Mouse (Mus musculus) heart, embryonic 15.5 days (tissue): ENCODE data around the gene Zbtb43. TPM values are rescaled to one million over a fixed set of nuclear protein-coding genes. Genes with fewer than 3 reads are reported as not detected.
A peak's percentile ranks its signal among the peaks of the same experiment; 100 is the strongest.

Experiments
- ATAC-seq: fragments of 200-750 bp; cut with Nextera tagmentation; replicated peaks from 2 replicates; pipeline ENCODE4 v1.8.0; 2017; ENCODE audit warnings: low read depth, moderate TSS enrichment; ENCODE audit not compliant: insufficient number of reproducible peaks, insufficient read depth, low FRiP score
- H3K27ac ChIP-seq: fragments of 300-500 bp; sonication (generic); 2 replicates; pipeline ENCODE4 v1.5.1; 2015; ENCODE audit warnings: mild to moderate bottlenecking, inconsistent platforms
- H3K27me3 ChIP-seq: fragments of 300-500 bp; sonication (generic); 2 replicates; pipeline ENCODE4 v1.6.1; 2015; ENCODE audit warnings: inconsistent platforms
- H3K36me3 ChIP-seq: fragments of 300-500 bp; sonication (generic); 2 replicates; pipeline ENCODE4 v1.6.1; 2015; ENCODE audit warnings: mild to moderate bottlenecking, inconsistent platforms
- H3K4me1 ChIP-seq: fragments of 300-500 bp; sonication (generic); replicated peaks from 2 replicates; pipeline ENCODE4 v1.6.1; 2015; ENCODE audit warnings: inconsistent platforms
- H3K4me2 ChIP-seq: fragments of 300-500 bp; sonication (generic); 2 replicates; pipeline ENCODE4 v1.6.1; 2015; ENCODE audit warnings: inconsistent platforms, mild to moderate bottlenecking, moderate library complexity
- H3K4me3 ChIP-seq: fragments of 300-500 bp; sonication (generic); 2 replicates; pipeline ENCODE4 v1.5.1; 2015; ENCODE audit warnings: mild to moderate bottlenecking, inconsistent platforms
- H3K9ac ChIP-seq: fragments of 300-500 bp; sonication (generic); 2 replicates; pipeline ENCODE4 v1.6.1; 2015; ENCODE audit warnings: mild to moderate bottlenecking, inconsistent platforms
- H3K9me3 ChIP-seq: fragments of 300-500 bp; sonication (generic); replicated peaks from 2 replicates; pipeline ENCODE4 v1.6.1; 2016; ENCODE audit warnings: inconsistent platforms
- WGBS: fragments of 180-500 bp; shearing (Covaris S2); methylation state at CpG from one replicate; pipeline ENCODE4 v1.1.7; 2015; ENCODE audit warnings: mixed read lengths; 5-methylcytosine and 5-hydroxymethylcytosine counted together
- polyA plus RNA-seq: library from polyadenylated mRNA; unstranded; fragments of >200 nt; fragmentation: Nextera tagmentation; extraction: Ambion mirVana; gene quantifications from 2 replicates; pipeline ENCODE4 v1.2.1, GENCODE M21; 2015

Gene Zbtb43
- polyA plus RNA-seq, 1 experiment from 2014 or later: 12.8 TPM

DNA sequence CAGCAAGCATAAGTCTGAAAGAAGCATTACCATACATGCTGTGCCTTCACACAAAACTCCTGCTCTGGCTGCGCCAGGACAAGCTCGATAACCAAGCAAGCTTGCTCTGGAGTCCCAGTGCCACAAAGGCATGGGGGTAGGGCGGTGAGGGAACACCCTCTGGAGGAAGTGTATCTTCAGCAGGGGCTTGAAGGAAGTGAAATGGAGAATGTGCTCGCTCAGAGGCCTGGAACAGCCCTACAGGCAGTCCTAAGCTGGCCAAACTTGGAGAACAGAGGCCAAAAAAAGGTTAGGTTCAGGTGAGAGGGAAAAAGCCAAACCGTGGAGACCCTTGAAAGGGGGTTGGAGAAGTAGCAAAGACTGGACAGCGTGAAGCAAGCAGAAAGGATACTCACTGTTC, 39.0 kb downstream of the Zbtb43 start:
- WGBS: 40% methylated on average over 6 of the region's 6 CpGs
- H3K4me2 ChIP-seq: peak overlapping the region; percentile 92
- H3K9me3 ChIP-seq: no peaks in the 10 kb centered on the region
- no peaks in the 10 kb centered on the region for H3K27me3 ChIP-seq
- H3K36me3 ChIP-seq: peaks cover 9% of the 10 kb centered on the region; the same call in 1 of the 2 replicates
- H3K4me3 ChIP-seq: peak overlapping the region; percentile 98
- H3K9ac ChIP-seq: peak overlapping the region; percentile 98; the same call in 1 of the 2 replicates
- ATAC-seq: 0 out of 2 replicates have a peak, but pooled peaks have one; percentile 31
- peak overlapping the region; percentile 84 for H3K27ac ChIP-seq
- H3K4me1 ChIP-seq: peaks cover 19% of the 10 kb centered on the region

DNA sequence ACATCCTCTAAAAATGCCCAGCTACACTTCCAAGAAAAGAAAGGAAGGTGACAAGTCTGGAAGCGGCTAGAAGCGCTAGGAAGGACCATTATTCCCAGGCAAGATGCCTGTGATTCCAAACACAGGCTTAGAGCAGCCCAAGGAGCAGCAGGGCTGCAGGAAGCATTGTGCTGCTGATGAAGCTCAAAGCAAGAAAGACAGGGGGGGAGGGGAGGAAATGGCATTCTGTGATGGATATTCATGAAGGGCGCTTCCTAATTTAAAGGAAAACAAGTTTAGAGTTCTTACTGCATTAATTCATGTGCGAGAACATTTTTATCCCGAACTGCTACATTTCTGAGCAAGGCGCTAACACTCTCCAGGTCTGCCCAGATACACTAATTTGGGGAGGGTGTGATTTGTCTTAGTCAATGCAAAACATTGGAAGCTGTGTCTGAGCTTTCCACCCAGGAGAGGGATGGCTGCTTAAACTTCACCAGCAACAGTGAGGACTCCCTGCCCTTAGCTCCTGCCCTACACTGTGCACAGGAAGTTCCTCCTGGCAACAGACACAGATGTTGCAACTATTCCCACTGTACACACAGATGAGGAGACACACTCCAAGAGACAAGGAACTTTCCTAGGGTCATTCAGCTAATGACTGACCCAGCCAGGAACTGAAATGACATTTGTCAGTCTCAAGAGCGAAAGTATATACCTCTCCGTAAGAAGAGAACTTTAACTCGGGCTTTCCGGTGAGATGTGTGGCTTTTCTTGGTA, 41.5 kb downstream of the Zbtb43 start:
- no peak overlapping the region for H3K4me3 ChIP-seq
- H3K36me3 ChIP-seq: peaks cover 17% of the 10 kb centered on the region; the same call in 1 of the 2 replicates
- no peak overlapping the region for H3K27ac ChIP-seq
- peaks cover 18% of the 10 kb centered on the region for H3K4me1 ChIP-seq
- H3K27me3 ChIP-seq: no peaks in the 10 kb centered on the region
- H3K9me3 ChIP-seq: no peaks in the 10 kb centered on the region
- WGBS: 80% methylated on average over 10 of the region's 10 CpGs
- no peak for ATAC-seq
- H3K4me2 ChIP-seq: no peak overlapping the region
- H3K9ac ChIP-seq: no peak overlapping the region

DNA sequence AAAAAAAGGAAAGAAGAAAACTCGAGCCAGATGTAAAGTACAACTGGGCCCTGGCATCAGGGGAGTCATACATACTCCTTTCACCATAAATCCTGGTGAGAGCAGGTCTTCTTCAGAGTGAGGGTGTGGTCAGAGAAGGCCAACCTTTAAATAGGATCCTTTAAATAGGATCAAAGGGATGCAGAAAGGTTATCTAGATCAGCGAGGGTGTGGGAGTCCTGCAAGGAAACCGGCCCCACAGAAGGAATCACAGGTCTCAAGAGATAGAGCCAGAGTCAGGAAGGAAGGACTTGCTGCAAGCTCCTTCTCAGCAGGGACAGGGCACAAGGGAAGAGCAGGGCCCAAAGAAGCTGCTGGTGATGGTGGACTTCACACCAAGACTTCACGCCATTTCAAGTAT, 50.9 kb downstream of the Zbtb43 start:
- no peak overlapping the region for H3K4me2 ChIP-seq
- H3K27ac ChIP-seq: no peak overlapping the region
- no peak overlapping the region for H3K9ac ChIP-seq
- ATAC-seq: no peak
- H3K9me3 ChIP-seq: no peaks in the 10 kb centered on the region
- H3K27me3 ChIP-seq: no peaks in the 10 kb centered on the region
- no peak overlapping the region for H3K4me3 ChIP-seq
- no peaks in the 10 kb centered on the region; the same call in 1 of the 2 replicates for H3K36me3 ChIP-seq
- H3K4me1 ChIP-seq: peaks cover 3% of the 10 kb centered on the region; the same call in 1 of the 2 replicates
- WGBS: 50% methylated on average over 4 of the region's 4 CpGs

DNA sequence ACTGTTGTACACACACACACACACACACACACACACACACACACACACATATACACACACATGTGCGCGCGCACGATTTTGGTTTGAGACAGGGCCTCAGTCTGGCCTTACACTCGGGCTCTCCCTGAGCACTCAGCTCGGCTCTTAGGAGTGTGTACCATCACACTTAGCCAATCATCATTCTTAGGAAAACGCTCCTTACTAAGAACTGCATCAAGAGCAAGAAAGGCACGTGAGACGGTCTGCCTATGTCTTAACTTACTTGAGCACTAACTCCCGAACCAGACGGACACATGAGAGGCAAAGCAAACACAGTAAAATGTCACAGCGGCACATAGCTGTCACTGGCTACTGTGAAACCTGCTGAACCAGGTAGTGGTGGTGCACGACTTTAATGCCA, 54.3 kb downstream of the Zbtb43 start:
- Histone ChIP-seq H3K4me2 (no peak overlapping the region), H3K9me3 (no peaks in the 10 kb centered on the region), H3K27ac (no peak overlapping the region), H3K9ac (no peak overlapping the region), H3K4me3 (no peak overlapping the region), H3K36me3 (peaks cover 28% of the 10 kb centered on the region), H3K4me1 (peaks cover 5% of the 10 kb centered on the region; the same call in 1 of the 2 replicates), H3K27me3 (no peaks in the 10 kb centered on the region)
- WGBS: 86% methylated on average over 13 of the region's 13 CpGs
- ATAC-seq: no peak

DNA sequence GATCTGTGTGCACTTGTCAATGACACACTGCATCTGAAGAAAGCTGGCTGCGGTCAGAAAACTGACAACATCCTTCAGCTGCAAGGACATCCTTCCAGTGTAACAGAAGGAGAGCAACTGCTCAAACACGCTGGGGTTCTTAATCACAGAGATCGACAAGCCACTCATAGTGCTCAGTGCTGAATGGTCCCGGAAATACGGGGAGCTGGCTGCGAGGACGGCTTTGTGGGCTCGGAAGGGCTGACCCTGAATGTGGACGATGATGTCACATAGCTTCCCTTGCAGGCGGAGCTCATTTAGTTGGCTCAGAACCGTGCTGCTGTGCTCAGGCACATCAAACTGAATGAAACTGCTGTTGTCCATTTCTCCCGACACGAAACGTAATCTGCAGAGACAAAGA, 56.2 kb downstream of the Zbtb43 start:
- H3K9me3 ChIP-seq: no peaks in the 10 kb centered on the region
- 63% methylated on average over 14 of the region's 14 CpGs for WGBS
- H3K4me2 ChIP-seq: 0 out of 2 replicates have a peak overlapping the region, but pooled peaks have one; percentile 4
- no peaks in the 10 kb centered on the region for H3K27me3 ChIP-seq
- ATAC-seq: no peak
- peaks cover 28% of the 10 kb centered on the region for H3K36me3 ChIP-seq
- no peak overlapping the region for H3K4me3 ChIP-seq
- H3K4me1 ChIP-seq: peaks cover 5% of the 10 kb centered on the region; the same call in 1 of the 2 replicates
- no peak overlapping the region for H3K9ac ChIP-seq
- H3K27ac ChIP-seq: no peak overlapping the region

DNA sequence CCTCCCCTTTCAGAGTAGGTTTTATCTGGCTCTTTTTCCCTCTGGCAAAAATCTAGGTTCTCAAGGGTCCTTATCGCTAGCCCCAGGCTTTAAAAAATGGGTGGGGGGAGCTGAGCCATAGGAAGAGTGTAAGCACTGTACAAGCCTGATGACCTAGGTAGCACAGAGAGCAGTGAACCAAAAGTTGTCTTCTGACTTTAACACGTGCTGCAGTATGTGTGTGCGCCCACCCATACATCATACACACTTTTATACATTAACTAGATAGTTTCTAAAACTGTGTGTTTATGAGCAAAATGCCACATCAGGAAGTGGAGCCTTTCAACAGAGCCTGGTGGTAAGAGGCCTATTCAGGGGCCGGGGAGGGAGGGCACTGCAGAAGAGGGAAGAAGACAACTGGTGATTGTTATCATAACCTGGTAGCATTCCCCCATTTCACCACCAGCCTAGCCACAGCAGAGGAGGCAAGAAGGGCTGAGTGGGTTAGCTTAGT, 64.8 kb downstream of the Zbtb43 start:
- Histone ChIP-seq H3K4me3 (no peak overlapping the region), H3K27ac (no peak overlapping the region), H3K9me3 (no peaks in the 10 kb centered on the region), H3K36me3 (no peaks in the 10 kb centered on the region), H3K4me1 (peaks cover 2% of the 10 kb centered on the region; the same call in 1 of the 2 replicates), H3K4me2 (no peak overlapping the region), H3K9ac (no peak overlapping the region), H3K27me3 (no peaks in the 10 kb centered on the region)
- no peak for ATAC-seq
- WGBS: 61% methylated on average over 4 of the region's 4 CpGs

DNA sequence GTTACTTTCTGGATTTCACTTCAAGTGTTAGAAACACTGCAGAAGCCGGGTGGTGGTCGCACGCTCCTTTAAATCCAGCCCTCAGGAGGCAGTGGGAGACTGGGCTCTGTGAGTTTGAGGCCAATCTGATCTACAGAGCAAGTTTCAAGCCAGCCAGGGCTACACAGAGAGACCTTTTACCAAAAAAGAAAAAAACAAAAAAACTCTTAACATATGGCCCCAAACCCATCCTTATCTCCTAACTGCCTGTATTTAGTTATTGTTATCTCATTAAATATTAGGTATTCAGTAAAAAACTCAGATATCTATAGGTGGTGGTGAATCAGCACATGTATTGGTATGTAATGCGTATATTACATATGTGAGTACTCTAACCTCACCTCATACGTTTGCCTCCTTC, 65.7 kb downstream of the Zbtb43 start:
- H3K4me2 ChIP-seq: no peak overlapping the region
- peaks cover 2% of the 10 kb centered on the region; the same call in 1 of the 2 replicates for H3K4me1 ChIP-seq
- H3K9me3 ChIP-seq: no peaks in the 10 kb centered on the region
- H3K36me3 ChIP-seq: no peaks in the 10 kb centered on the region
- 66% methylated on average over 5 of the region's 5 CpGs for WGBS
- H3K4me3 ChIP-seq: no peak overlapping the region
- H3K9ac ChIP-seq: no peak overlapping the region
- no peaks in the 10 kb centered on the region for H3K27me3 ChIP-seq
- H3K27ac ChIP-seq: no peak overlapping the region
- ATAC-seq: no peak

DNA sequence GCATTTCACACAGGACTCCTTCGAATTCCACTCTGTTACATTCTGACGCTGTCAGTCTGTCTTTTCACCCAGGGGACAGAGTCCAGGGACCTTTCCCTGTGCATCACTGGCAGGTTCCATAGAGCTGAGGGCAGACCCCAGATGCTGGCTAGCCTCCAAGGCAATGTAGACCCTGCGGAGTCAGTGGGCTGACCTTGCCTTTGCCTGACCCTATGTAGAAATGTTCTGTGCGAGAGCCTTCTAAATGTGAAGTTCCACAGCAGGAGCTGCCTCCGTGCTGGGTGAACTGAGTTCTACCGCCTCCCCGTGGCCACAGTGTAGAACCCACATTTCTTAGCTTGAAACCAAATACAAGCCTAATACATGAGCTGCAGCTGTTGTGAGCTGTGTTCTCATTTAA, 66.1 kb downstream of the Zbtb43 start:
- Histone ChIP-seq H3K27me3 (no peaks in the 10 kb centered on the region), H3K27ac (no peak overlapping the region), H3K9ac (no peak overlapping the region), H3K36me3 (no peaks in the 10 kb centered on the region), H3K4me1 (peaks cover 2% of the 10 kb centered on the region; the same call in 1 of the 2 replicates), H3K4me3 (no peak overlapping the region), H3K9me3 (no peaks in the 10 kb centered on the region), H3K4me2 (no peak overlapping the region)
- ATAC-seq: no peak
- WGBS: 33% methylated on average over 7 of the region's 7 CpGs

DNA sequence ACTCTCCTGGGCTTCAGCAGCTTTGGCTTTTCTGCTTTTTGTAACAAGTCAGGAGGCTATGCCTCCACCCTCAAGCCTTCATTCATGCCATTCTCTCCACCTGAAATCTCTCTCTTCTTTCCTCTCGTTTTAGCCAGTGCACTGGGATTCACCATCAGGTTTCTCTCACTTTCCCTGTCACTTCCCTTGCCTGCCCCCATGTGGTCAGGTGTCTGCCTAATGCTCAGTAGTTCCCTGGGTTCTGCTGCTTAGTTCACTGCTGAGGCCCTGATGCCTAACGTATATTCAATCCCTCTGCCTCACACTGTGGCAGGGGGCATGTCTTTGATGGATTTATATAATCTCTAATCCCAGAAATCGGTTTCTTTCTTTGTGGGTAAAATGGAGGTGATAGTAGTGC, 67.1 kb downstream of the Zbtb43 start:
- Histone ChIP-seq H3K4me2 (no peak overlapping the region), H3K27ac (no peak overlapping the region), H3K4me3 (no peak overlapping the region), H3K4me1 (0 out of 2 replicates have a peak, but pooled peaks cover 2% of the 10 kb centered on the region), H3K27me3 (no peaks in the 10 kb centered on the region), H3K9me3 (no peaks in the 10 kb centered on the region), H3K9ac (no peak overlapping the region), H3K36me3 (no peaks in the 10 kb centered on the region)
- ATAC-seq: no peak
- 38% methylated on average over 3 of the region's 3 CpGs for WGBS

DNA sequence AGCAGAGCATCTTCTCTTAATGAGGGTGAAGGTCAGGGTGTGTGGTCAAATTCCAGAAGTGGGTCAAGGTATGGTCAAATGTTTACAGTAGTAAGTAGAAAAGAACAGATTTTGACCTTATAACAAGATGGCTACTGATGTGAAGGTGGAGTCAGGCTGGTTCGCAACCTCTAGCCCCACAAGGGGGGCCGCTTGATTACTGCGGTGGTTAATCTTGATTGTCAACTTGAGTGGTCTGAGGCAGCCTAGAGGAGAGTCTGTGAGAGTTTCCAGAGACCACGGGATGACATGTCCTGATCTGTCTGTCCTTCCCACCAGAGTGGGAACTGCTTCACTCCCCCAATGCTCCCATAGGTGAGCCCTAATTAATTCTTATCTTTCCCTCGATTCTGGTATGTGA, 67.8 kb downstream of the Zbtb43 start:
- no peaks in the 10 kb centered on the region for H3K36me3 ChIP-seq
- no peaks in the 10 kb centered on the region for H3K27me3 ChIP-seq
- 0 out of 2 replicates have a peak, but pooled peaks cover 2% of the 10 kb centered on the region for H3K4me1 ChIP-seq
- no peak overlapping the region for H3K4me2 ChIP-seq
- no peak overlapping the region for H3K27ac ChIP-seq
- H3K4me3 ChIP-seq: no peak overlapping the region
- no peak for ATAC-seq
- no peaks in the 10 kb centered on the region for H3K9me3 ChIP-seq
- H3K9ac ChIP-seq: no peak overlapping the region
- 56% methylated on average over 5 of the region's 5 CpGs for WGBS
